Mouse (Mus musculus): ENCODE measurements around the gene Sult6b2.

The Sult6b2 gene

DNA sequence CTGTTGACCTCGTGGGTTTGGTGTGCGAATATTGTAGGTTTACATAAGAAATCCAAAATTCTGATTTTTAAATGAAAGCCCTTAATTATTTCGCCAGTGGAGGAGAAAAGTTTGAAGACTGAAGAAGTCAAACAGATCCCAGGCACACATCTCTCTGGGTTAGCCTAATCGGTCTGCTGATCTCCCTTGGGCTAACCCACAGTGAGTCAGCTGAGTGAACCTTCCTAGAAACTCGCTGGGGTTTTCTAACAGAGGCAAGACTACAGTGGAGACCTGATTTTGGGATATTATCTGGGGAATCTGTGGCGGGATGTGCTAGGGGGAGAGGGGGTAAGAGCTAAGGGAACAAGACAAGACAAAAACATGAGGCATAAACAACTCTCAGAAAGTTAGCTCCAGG lies 5.9 kb upstream of the Sult6b2 start:
- DNase-seq (ENCODE audit: low spot score in 2 of 2): no peak

DNA sequence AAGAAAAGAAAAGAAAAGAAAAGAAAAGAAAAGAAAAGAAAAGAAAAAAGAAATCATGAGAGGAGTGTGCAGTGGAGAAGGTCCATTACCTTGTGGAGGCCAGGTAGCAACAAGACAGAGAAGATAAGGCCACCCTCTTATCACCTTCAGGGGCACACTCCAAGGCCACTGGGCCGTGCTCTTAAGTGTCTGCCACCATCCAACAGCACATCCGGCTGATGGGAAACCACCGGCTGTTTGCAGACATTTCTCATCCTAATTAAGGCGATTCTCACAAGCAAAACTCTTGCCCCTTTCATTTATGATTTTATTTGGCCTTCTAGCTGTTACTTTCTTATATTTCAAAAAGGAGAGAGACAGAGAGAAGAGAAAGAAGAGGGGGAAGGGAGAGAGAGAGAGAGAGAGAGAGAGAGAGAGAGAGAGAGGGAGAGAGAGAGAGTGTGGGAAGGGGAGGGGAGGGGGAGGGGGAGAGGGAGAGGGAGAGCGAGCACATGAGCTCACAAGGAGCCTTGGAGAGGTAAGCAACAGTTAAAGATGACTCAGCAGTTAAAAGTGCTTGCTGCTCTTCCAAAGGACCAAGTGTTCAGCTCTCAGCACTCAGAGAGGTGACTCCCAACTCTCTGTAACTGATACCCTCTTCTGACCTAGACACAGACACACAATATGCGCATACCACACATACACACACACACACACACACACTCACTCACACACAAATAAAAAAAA lies 5.2 kb upstream of the Sult6b2 start:
- no peak for DNase-seq (ENCODE audit: low spot score in 2 of 2)

DNA sequence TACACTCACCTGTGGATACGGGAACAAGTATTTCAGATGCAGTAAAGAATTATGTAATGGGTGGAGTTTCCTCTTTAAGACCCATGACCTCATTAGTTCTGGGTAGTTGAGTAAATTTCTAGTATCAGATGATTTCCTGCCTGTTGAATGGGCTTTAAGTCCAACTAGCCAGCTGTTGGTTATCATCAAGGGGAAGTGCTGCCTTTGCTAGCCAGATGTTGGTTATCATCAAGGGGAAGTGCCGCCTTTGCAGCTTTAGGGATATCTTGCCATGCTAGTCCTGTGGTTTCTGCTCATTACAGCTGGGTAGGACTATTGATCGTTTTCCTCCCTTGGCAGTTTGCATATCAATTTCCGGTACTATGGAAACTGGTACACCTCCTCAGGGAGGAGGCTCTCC lies 2.0 kb upstream of the Sult6b2 start:
- DNase-seq (ENCODE audit: low spot score in 2 of 2): no peak

- no peak for DNase-seq (ENCODE audit: low spot score in 2 of 2)
Measured at GRCm38 (mm10) chr6:142802617-142803525, 1.4 kb downstream of the Sult6b2 start.

- DNase-seq (ENCODE audit: low spot score in 2 of 2): no peak
Measured at GRCm38 (mm10) chr6:142801687-142802086, 2.6 kb downstream of the Sult6b2 start.

GRCm38 (mm10) chr6:142799704-142800374 lies 4.5 kb downstream of the Sult6b2 start:
- no peak for DNase-seq (ENCODE audit: low spot score in 2 of 2)

- no peak for DNase-seq (ENCODE audit: low spot score in 2 of 2)
Measured at GRCm38 (mm10) chr6:142798837-142799236, 5.5 kb downstream of the Sult6b2 start.

GRCm38 (mm10) chr6:142797996-142798395 lies 6.3 kb downstream of the Sult6b2 start:
- no peak for DNase-seq (ENCODE audit: low spot score in 2 of 2)

- DNase-seq (ENCODE audit: low spot score in 2 of 2): no peak
Measured at GRCm38 (mm10) chr6:142795655-142796441, 8.5 kb downstream of the Sult6b2 start.

DNA sequence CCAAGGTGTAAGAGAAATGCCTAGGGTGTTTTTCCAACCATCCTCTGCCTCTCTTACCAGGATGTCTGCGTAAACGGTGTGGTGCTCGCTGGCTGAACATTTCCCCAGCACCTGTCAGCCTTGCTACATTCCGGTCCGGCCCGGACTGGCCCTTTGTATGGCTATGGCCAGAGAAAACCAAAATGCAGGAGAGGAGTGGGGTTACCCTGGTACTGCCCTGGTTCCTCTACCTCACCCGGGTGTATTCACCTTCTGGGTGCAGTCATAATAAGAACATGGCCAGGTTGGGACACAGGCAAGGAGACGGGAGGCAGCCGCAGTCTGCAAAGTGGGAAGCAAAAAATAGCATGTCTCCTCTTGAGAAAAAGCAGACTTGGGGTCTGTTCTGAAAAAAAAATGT lies 9.2 kb downstream of the Sult6b2 start:
- DNase-seq (ENCODE audit: low spot score in 2 of 2): no peak

GRCm38 (mm10) chr6:142793468-142793867 lies 10.8 kb downstream of the Sult6b2 start:
- no peak for DNase-seq (ENCODE audit: low spot score in 2 of 2)

DNA sequence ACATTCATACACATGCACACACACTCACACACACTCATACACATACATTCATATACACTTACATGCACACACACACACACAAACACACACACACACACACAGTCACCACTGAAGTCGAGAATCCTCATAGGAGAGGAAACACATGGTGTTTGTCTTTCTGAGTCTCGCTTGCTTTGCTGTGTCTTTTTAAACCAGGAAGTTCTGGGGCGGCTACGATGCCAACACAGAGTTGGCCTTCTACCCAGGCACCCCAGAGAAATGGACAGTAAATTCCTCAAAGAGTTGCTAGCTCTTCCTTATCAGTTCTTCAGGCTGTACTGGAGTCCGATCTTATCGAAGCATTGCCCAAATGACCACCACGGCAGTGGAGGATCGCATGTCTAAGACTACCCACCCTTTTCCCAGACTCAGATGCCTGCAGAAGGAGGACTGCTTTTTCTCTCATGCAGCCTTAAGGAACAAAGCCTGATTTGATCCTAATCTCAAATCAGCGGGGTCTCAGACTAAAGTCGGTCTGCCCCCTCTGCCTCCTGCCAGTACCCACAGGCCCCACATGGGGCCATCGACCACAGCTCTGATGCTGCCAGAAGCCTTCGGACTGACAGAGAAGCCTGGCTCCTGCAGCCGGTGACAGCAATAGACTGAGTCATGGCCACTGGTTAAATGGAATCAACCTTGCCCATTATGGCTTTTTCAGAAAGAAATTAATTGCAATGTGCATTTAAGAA lies 11.9 kb downstream of the Sult6b2 start:
- no peak for DNase-seq (ENCODE audit: low spot score in 2 of 2)

GRCm38 (mm10) chr6:142789736-142790135 lies 14.6 kb downstream of the Sult6b2 start:
- no peak for DNase-seq (ENCODE audit: low spot score in 2 of 2)

GRCm38 (mm10) chr6:142788042-142788987 lies 16.0 kb downstream of the Sult6b2 start:
- DNase-seq (ENCODE audit: low spot score in 2 of 2): no peak

- no peak for DNase-seq (ENCODE audit: low spot score in 2 of 2)
Measured at GRCm38 (mm10) chr6:142786106-142786505, 18.2 kb downstream of the Sult6b2 start.

- DNase-seq (ENCODE audit: low spot score in 2 of 2): peak; percentile 67 to 83
Measured at GRCm38 (mm10) chr6:142785343-142785742, 19.0 kb downstream of the Sult6b2 start.

DNA sequence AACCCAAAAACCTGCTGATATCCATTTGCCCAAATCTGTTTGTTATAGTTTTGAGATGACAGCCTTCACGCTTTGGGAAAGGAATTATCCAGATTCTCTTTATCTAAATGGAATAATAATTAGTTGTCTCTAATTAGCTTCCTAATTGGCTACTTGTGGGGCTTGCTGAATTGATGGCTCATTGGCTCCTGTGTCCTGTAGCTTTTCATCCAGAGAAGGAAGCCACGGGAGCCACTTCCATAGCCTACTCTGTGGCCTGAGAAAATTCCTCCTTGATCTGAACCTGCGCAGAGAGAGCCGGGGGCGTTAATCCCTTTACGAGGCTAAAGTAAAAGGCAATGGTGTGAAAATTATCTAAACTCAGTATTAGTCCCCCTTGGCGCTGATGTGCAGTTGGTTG lies 23.0 kb downstream of the Sult6b2 start:
- no peak for DNase-seq (ENCODE audit: low spot score in 2 of 2)

- no peak for DNase-seq (ENCODE audit: low spot score in 2 of 2)
Measured at GRCm38 (mm10) chr6:142780574-142781033, 23.7 kb downstream of the Sult6b2 start.

GRCm38 (mm10) chr6:142779812-142780573 lies 24.3 kb downstream of the Sult6b2 start:
- no peak for DNase-seq (ENCODE audit: low spot score in 2 of 2)
